Mouse (Mus musculus) monocyte, adult 2 months (primary cell): Measurements from ENCODE around the gene Prkce.
A peak's percentile ranks its signal among the peaks of the same experiment; 100 is the strongest.

Experiments
- DNase-seq, 2 experiments: peaks; one replicate each; pipeline ENCODE4 v3.0.0; 2022; ENCODE audit warnings: low spot score in 2 of 2, low read depth in 1 of 2

The Prkce gene

GRCm38 (mm10) chr17:86535827-86536656 is 368.5 kb downstream of the Prkce start:
- peak; percentile 14 to 34 for DNase-seq

GRCm38 (mm10) chr17:86539881-86540430 is 372.4 kb downstream of the Prkce start:
- DNase-seq = no peak

- DNase-seq = no peak
Observed at GRCm38 (mm10) chr17:86546529-86546928, 378.9 kb downstream of the Prkce start.

GRCm38 (mm10) chr17:86549128-86549527 is 381.5 kb downstream of the Prkce start:
- no peak for DNase-seq

- DNase-seq = no peak
Observed at GRCm38 (mm10) chr17:86551561-86551960, 384.0 kb downstream of the Prkce start.

GRCm38 (mm10) chr17:86551995-86552394 is 384.4 kb downstream of the Prkce start:
- DNase-seq = no peak

- no peak for DNase-seq
Observed at GRCm38 (mm10) chr17:86559206-86559891, 391.8 kb downstream of the Prkce start.

- DNase-seq = no peak
Observed at GRCm38 (mm10) chr17:86560499-86560898, 392.9 kb downstream of the Prkce start.

- no peak for DNase-seq
Observed at GRCm38 (mm10) chr17:86570491-86570890, 402.9 kb downstream of the Prkce start.

GRCm38 (mm10) chr17:86571266-86571665 is 403.7 kb downstream of the Prkce start:
- DNase-seq = no peak

- DNase-seq = no peak
Observed at GRCm38 (mm10) chr17:86572136-86572535, 404.6 kb downstream of the Prkce start.

GRCm38 (mm10) chr17:86572576-86572975 is 405.0 kb downstream of the Prkce start:
- DNase-seq = no peak

- no peak for DNase-seq
Observed at GRCm38 (mm10) chr17:86573596-86574248, 406.1 kb downstream of the Prkce start.

- DNase-seq = no peak
Observed at GRCm38 (mm10) chr17:86580724-86581123, 413.1 kb downstream of the Prkce start.

GRCm38 (mm10) chr17:86582341-86582740 is 414.8 kb downstream of the Prkce start:
- no peak for DNase-seq

GRCm38 (mm10) chr17:86586441-86586840 is 418.9 kb downstream of the Prkce start:
- no peak for DNase-seq

- DNase-seq = no peak
Observed at GRCm38 (mm10) chr17:86588704-86589449, 421.3 kb downstream of the Prkce start.

- DNase-seq = no peak
Observed at GRCm38 (mm10) chr17:86589681-86590080, 422.1 kb downstream of the Prkce start.

GRCm38 (mm10) chr17:86591241-86591640 is 423.7 kb downstream of the Prkce start:
- no peak for DNase-seq

GRCm38 (mm10) chr17:86592991-86593586 is 425.5 kb downstream of the Prkce start:
- DNase-seq = no peak
